Mouse (Mus musculus): ENCODE measurements around the gene Thra. TPM values are rescaled to one million over a fixed set of nuclear protein-coding genes. Genes with fewer than 3 reads are reported as not detected.

Gene Thra
- polyA plus RNA-seq, 1 experiment, result 19.8 TPM

- Histone ChIP-seq H3K27me3 (ENCODE audit: control insufficient read depth, insufficient read depth, low read length) (no peaks in the 10 kb centered on the region), H3K27ac (ENCODE audit: insufficient read depth, low read length) (no peak overlapping the region), H3K4me3 (ENCODE audit: extremely low read depth, insufficient read depth, insufficient read length) (no peak overlapping the region), H3K36me3 (ENCODE audit: control insufficient read depth, insufficient read depth, low read length) (peaks cover 26% of the 10 kb centered on the region), H3K4me1 (ENCODE audit: control insufficient read depth, insufficient read depth, insufficient read length) (no peaks in the 10 kb centered on the region)
- TF ChIP-seq POLR2A (IDR thresholded peaks at IDR 0.05; ENCODE audit: low read depth, low read length) (no peak), CTCF (IDR thresholded peaks at IDR 0.05; ENCODE audit: extremely low read depth, insufficient read depth, insufficient read length, insufficient replicate concordance) (no peak)
- 94% methylated on average over 9 of the region's 9 CpGs for WGBS
- DNase-seq (ENCODE audit: low read depth in 1 of 2, low spot score in 2 of 2), result no peak
Measured at GRCm38 (mm10) chr11:98715946-98716345, 24.5 kb upstream of the Thra start.

- H3K4me1 ChIP-seq (ENCODE audit: control insufficient read depth, insufficient read depth, insufficient read length), result no peaks in the 10 kb centered on the region
- TF ChIP-seq POLR2A (IDR thresholded peaks at IDR 0.05; ENCODE audit: low read depth, low read length), result no peak
- TF ChIP-seq CTCF (IDR thresholded peaks at IDR 0.05; ENCODE audit: extremely low read depth, insufficient read depth, insufficient read length, insufficient replicate concordance), result peak; percentile 66; the same call in 1 of the 2 replicates
- no peak overlapping the region for H3K4me3 ChIP-seq (ENCODE audit: extremely low read depth, insufficient read depth, insufficient read length)
- no peak overlapping the region for H3K27ac ChIP-seq (ENCODE audit: insufficient read depth, low read length)
- H3K27me3 ChIP-seq (ENCODE audit: control insufficient read depth, insufficient read depth, low read length), result no peaks in the 10 kb centered on the region
- 42% methylated on average over 13 of the region's 13 CpGs for WGBS
- peak in 1 of 2 experiments; percentile 34 for DNase-seq (ENCODE audit: low read depth in 1 of 2, low spot score in 2 of 2)
- H3K36me3 ChIP-seq (ENCODE audit: control insufficient read depth, insufficient read depth, low read length), result peaks cover 23% of the 10 kb centered on the region
Measured at GRCm38 (mm10) chr11:98717904-98718303, 22.5 kb upstream of the Thra start.

- no peaks in the 10 kb centered on the region for H3K27me3 ChIP-seq (ENCODE audit: control insufficient read depth, insufficient read depth, low read length)
- WGBS, result 93% methylated on average over 2 of the region's 2 CpGs
- H3K4me1 ChIP-seq (ENCODE audit: control insufficient read depth, insufficient read depth, insufficient read length), result no peaks in the 10 kb centered on the region
- peaks cover 12% of the 10 kb centered on the region for H3K36me3 ChIP-seq (ENCODE audit: control insufficient read depth, insufficient read depth, low read length)
- DNase-seq (ENCODE audit: low read depth in 1 of 2, low spot score in 2 of 2), result no peak
- no peak overlapping the region for H3K27ac ChIP-seq (ENCODE audit: insufficient read depth, low read length)
- TF ChIP-seq POLR2A (IDR thresholded peaks at IDR 0.05; ENCODE audit: low read depth, low read length) (no peak), CTCF (IDR thresholded peaks at IDR 0.05; ENCODE audit: extremely low read depth, insufficient read depth, insufficient read length, insufficient replicate concordance) (no peak)
- H3K4me3 ChIP-seq (ENCODE audit: extremely low read depth, insufficient read depth, insufficient read length), result no peak overlapping the region
Measured at GRCm38 (mm10) chr11:98720756-98721155, 19.7 kb upstream of the Thra start.

GRCm38 (mm10) chr11:98721458-98722226, 18.8 kb upstream of the Thra start:
- no peak for DNase-seq (ENCODE audit: low read depth in 1 of 2, low spot score in 2 of 2)

DNA sequence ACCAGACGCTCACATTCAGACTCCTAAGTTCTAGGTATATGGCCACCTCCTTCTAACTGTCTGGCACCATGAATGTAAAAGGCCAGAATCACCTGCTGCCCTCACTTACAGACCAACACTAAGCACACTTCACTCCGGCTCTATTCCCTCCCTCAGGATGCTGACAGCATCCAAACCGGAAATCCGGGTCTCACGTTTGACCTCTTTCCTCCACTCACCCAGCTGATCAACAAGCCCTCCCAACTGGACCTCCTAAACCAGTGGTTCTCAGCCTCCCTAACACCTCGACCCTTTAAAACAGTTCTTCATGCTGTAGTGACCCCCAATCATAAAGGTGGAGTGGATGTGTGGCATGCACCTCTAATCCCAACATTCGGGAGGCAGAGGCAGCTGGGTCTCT, 17.3 kb upstream of the Thra start:
- WGBS, result 86% methylated on average over 7 of the region's 7 CpGs
- Histone ChIP-seq H3K4me1 (ENCODE audit: control insufficient read depth, insufficient read depth, insufficient read length) (no peaks in the 10 kb centered on the region), H3K27me3 (ENCODE audit: control insufficient read depth, insufficient read depth, low read length) (no peaks in the 10 kb centered on the region), H3K27ac (ENCODE audit: insufficient read depth, low read length) (no peak overlapping the region), H3K36me3 (ENCODE audit: control insufficient read depth, insufficient read depth, low read length) (peaks cover 3% of the 10 kb centered on the region), H3K4me3 (ENCODE audit: extremely low read depth, insufficient read depth, insufficient read length) (no peak overlapping the region)
- no peak for DNase-seq (ENCODE audit: low read depth in 1 of 2, low spot score in 2 of 2)
- TF ChIP-seq CTCF (IDR thresholded peaks at IDR 0.05; ENCODE audit: extremely low read depth, insufficient read depth, insufficient read length, insufficient replicate concordance) (no peak), POLR2A (IDR thresholded peaks at IDR 0.05; ENCODE audit: low read depth, low read length) (no peak)

More at GRCm38 (mm10) chr11:98721458-98722226, 18.8 kb upstream of the Thra start:
- TF ChIP-seq CTCF (IDR thresholded peaks at IDR 0.05; ENCODE audit: extremely low read depth, insufficient read depth, insufficient read length, insufficient replicate concordance) (no peak), POLR2A (IDR thresholded peaks at IDR 0.05; ENCODE audit: low read depth, low read length) (no peak)
- 86% methylated on average over 24 of the region's 24 CpGs for WGBS
- no peaks in the 10 kb centered on the region for H3K27me3 ChIP-seq (ENCODE audit: control insufficient read depth, insufficient read depth, low read length)
- no peak overlapping the region for H3K27ac ChIP-seq (ENCODE audit: insufficient read depth, low read length)
- H3K4me1 ChIP-seq (ENCODE audit: control insufficient read depth, insufficient read depth, insufficient read length), result no peaks in the 10 kb centered on the region
- no peak overlapping the region for H3K4me3 ChIP-seq (ENCODE audit: extremely low read depth, insufficient read depth, insufficient read length)
- H3K36me3 ChIP-seq (ENCODE audit: control insufficient read depth, insufficient read depth, low read length), result peaks cover 9% of the 10 kb centered on the region

- Histone ChIP-seq H3K4me1 (ENCODE audit: control insufficient read depth, insufficient read depth, insufficient read length) (peaks cover 4% of the 10 kb centered on the region; the same call in 1 of the 2 replicates), H3K27ac (ENCODE audit: insufficient read depth, low read length) (no peak overlapping the region), H3K27me3 (ENCODE audit: control insufficient read depth, insufficient read depth, low read length) (no peaks in the 10 kb centered on the region), H3K36me3 (ENCODE audit: control insufficient read depth, insufficient read depth, low read length) (peaks cover 3% of the 10 kb centered on the region), H3K4me3 (ENCODE audit: extremely low read depth, insufficient read depth, insufficient read length) (no peak overlapping the region)
- TF ChIP-seq CTCF (IDR thresholded peaks at IDR 0.05; ENCODE audit: extremely low read depth, insufficient read depth, insufficient read length, insufficient replicate concordance), result no peak
- no peak for TF ChIP-seq POLR2A (IDR thresholded peaks at IDR 0.05; ENCODE audit: low read depth, low read length)
- WGBS, result 94% methylated on average over 15 of the region's 15 CpGs
- DNase-seq (ENCODE audit: low read depth in 1 of 2, low spot score in 2 of 2), result no peak
Measured at GRCm38 (mm10) chr11:98725926-98726506, 14.4 kb upstream of the Thra start.

Measured in spleen, adult 2 months (tissue).